Mouse (Mus musculus) liver, embryonic 11.5 days (tissue): Measurements from ENCODE around the gene Mier2. TPM values are rescaled to one million over a fixed set of nuclear protein-coding genes. Genes with fewer than 3 reads are reported as not detected.

Source experiments
- ATAC-seq: fragments of 200-750 bp; cut with Nextera tagmentation; replicated peaks from 2 replicates; pipeline ENCODE4 v1.8.0; 2017; ENCODE audit warnings: moderate number of reproducible peaks, mild to moderate bottlenecking, moderate TSS enrichment, moderate library complexity; ENCODE audit not compliant: low FRiP score
- DNase-seq: peaks from one replicate; pipeline ENCODE4 v3.0.0-alpha.2; 2017; ENCODE audit warnings: low spot score
- H3K27ac ChIP-seq: fragments of 300-500 bp; sonication (generic); 2 replicates; pipeline ENCODE4 v1.5.1; 2014; ENCODE audit warnings: mild to moderate bottlenecking, low read depth, low read length, control low read depth
- H3K27me3 ChIP-seq: fragments of 300-500 bp; sonication (generic); replicated peaks from 2 replicates; pipeline ENCODE4 v1.6.1; 2014; ENCODE audit warnings: low read length, mixed read lengths; ENCODE audit not compliant: control insufficient read depth, insufficient read depth
- H3K36me3 ChIP-seq: fragments of 300-500 bp; sonication (generic); 2 replicates; pipeline ENCODE4 v1.6.1; 2014; ENCODE audit warnings: mild to moderate bottlenecking, low read length, moderate library complexity, mixed read lengths; ENCODE audit not compliant: control insufficient read depth, insufficient read depth
- H3K4me1 ChIP-seq: fragments of 300-500 bp; sonication (generic); replicated peaks from 2 replicates; pipeline ENCODE4 v1.6.1; 2014; ENCODE audit warnings: low read length, mixed read lengths; ENCODE audit not compliant: control insufficient read depth, insufficient read depth
- H3K4me2 ChIP-seq: fragments of 300-500 bp; sonication (generic); 2 replicates; pipeline ENCODE4 v1.6.1; 2014; ENCODE audit warnings: mild to moderate bottlenecking, control low read depth, moderate library complexity
- H3K4me3 ChIP-seq: fragments of 300-500 bp; sonication (generic); 2 replicates; pipeline ENCODE4 v1.5.1; 2014; ENCODE audit warnings: low read depth, low read length, control low read depth
- H3K9ac ChIP-seq: fragments of 300-500 bp; sonication (generic); 2 replicates; pipeline ENCODE4 v1.6.1; 2014; ENCODE audit warnings: low read depth, low read length, control low read depth
- H3K9me3 ChIP-seq: fragments of 300-500 bp; sonication (generic); 2 replicates; pipeline ENCODE4 v1.6.1; 2016; ENCODE audit warnings: low read length, inconsistent platforms, mixed read lengths; ENCODE audit not compliant: control insufficient read depth
- WGBS: fragments of 180-500 bp; shearing (Covaris S2); extraction: QIAGEN DNeasy Blood & Tissue Kit; methylation state at CpG from one replicate; pipeline ENCODE4 v1.1.7; 2014; 5-methylcytosine and 5-hydroxymethylcytosine counted together
- polyA plus RNA-seq: library from polyadenylated mRNA; unstranded; fragments of >200 nt; fragmentation: Nextera tagmentation; extraction: Ambion mirVana; gene quantifications from 2 replicates; pipeline ENCODE4 v1.2.1, GENCODE M21; 2014

The Mier2 gene
- polyA plus RNA-seq, 1 experiment from 2014 or later: 33.1 TPM

- Histone ChIP-seq H3K9me3 (no peaks in the 10 kb centered on the region), H3K4me1 (peaks cover 14% of the 10 kb centered on the region), H3K27me3 (no peaks in the 10 kb centered on the region), H3K4me3 (no peak overlapping the region), H3K9ac (no peak overlapping the region), H3K27ac (no peak overlapping the region), H3K4me2 (no peak overlapping the region), H3K36me3 (peaks cover 2% of the 10 kb centered on the region)
- no peak for ATAC-seq
- DNase-seq: no peak
- 84% methylated on average over 2 of the region's 2 CpGs for WGBS
These were observed 20.6 kb downstream of the Mier2 start for GRCm38 (mm10) chr10:79534426-79534825.

GRCm38 (mm10) chr10:79533126-79533911 is 21.7 kb downstream of the Mier2 start, which contains the start of gene Plpp2:
Gene Plpp2 (minus strand): TSS chr10:79533796.
- Histone ChIP-seq H3K9me3 (no peaks in the 10 kb centered on the region), H3K4me2 (peak within 1 kb of the TSS; percentile 84), H3K27ac (peak within 1 kb of the TSS; percentile 52)

GRCm38 (mm10) chr10:79532678-79533077 is 22.3 kb downstream of the Mier2 start:
- no peaks in the 10 kb centered on the region for H3K27me3 ChIP-seq
- H3K36me3 ChIP-seq: peaks cover 4% of the 10 kb centered on the region; the same call in 1 of the 2 replicates
- no peak for ATAC-seq
- peak overlapping the region; percentile 73 for H3K4me3 ChIP-seq
- no peaks in the 10 kb centered on the region for H3K9me3 ChIP-seq
- DNase-seq: peak; percentile 32
- peak overlapping the region; percentile 71 for H3K9ac ChIP-seq
- H3K27ac ChIP-seq: 0 out of 2 replicates have a peak overlapping the region, but pooled peaks have one; percentile 30
- H3K4me1 ChIP-seq: peaks cover 14% of the 10 kb centered on the region
- peak overlapping the region; percentile 84 for H3K4me2 ChIP-seq
- WGBS: 32% methylated on average over 3 of the region's 3 CpGs

More at GRCm38 (mm10) chr10:79533126-79533911, 21.7 kb downstream of the Mier2 start, which contains the start of gene Plpp2:
- H3K27me3 ChIP-seq: no peaks in the 10 kb centered on the region
- under 1% methylated on average over 52 of the region's 52 CpGs for WGBS
- DNase-seq: peak; percentile 87
- ATAC-seq: peak; percentile 84
- H3K9ac ChIP-seq: peak within 1 kb of the TSS; percentile 71
- H3K4me3 ChIP-seq: peak within 1 kb of the TSS; percentile 73
- H3K4me1 ChIP-seq: peaks cover 14% of the 10 kb centered on the region
- peaks cover 4% of the 10 kb centered on the region; the same call in 1 of the 2 replicates for H3K36me3 ChIP-seq

GRCm38 (mm10) chr10:79531593-79531992 is 23.4 kb downstream of the Mier2 start:
- ATAC-seq (no peak), DNase-seq (peak; percentile 28)
- Histone ChIP-seq H3K9me3 (no peaks in the 10 kb centered on the region), H3K27ac (no peak overlapping the region), H3K4me1 (peaks cover 14% of the 10 kb centered on the region), H3K4me3 (no peak overlapping the region), H3K9ac (no peak overlapping the region), H3K36me3 (peaks cover 4% of the 10 kb centered on the region; the same call in 1 of the 2 replicates), H3K4me2 (no peak overlapping the region), H3K27me3 (no peaks in the 10 kb centered on the region)
- WGBS: 89% methylated on average over 3 of the region's 3 CpGs

- no peak overlapping the region for H3K9ac ChIP-seq
- no peak overlapping the region for H3K27ac ChIP-seq
- no peak overlapping the region for H3K4me2 ChIP-seq
- H3K9me3 ChIP-seq: no peaks in the 10 kb centered on the region
- DNase-seq: no peak
- H3K27me3 ChIP-seq: no peaks in the 10 kb centered on the region
- H3K4me3 ChIP-seq: no peak overlapping the region
- no peak for ATAC-seq
- WGBS: 92% methylated on average over 13 of the region's 13 CpGs
- peaks cover 14% of the 10 kb centered on the region for H3K4me1 ChIP-seq
- H3K36me3 ChIP-seq: peaks cover 4% of the 10 kb centered on the region; the same call in 1 of the 2 replicates
These were observed 24.3 kb downstream of the Mier2 start for GRCm38 (mm10) chr10:79530721-79531120.

GRCm38 (mm10) chr10:79530241-79530640 is 24.8 kb downstream of the Mier2 start:
- no peak overlapping the region for H3K9ac ChIP-seq
- H3K27me3 ChIP-seq: no peaks in the 10 kb centered on the region
- 73% methylated on average over 8 of the region's 8 CpGs for WGBS
- peaks cover 14% of the 10 kb centered on the region for H3K4me1 ChIP-seq
- no peak for ATAC-seq
- no peak overlapping the region for H3K27ac ChIP-seq
- H3K36me3 ChIP-seq: peaks cover 4% of the 10 kb centered on the region; the same call in 1 of the 2 replicates
- H3K4me3 ChIP-seq: no peak overlapping the region
- peak; percentile 23 for DNase-seq
- no peak overlapping the region for H3K4me2 ChIP-seq
- no peaks in the 10 kb centered on the region for H3K9me3 ChIP-seq

- WGBS: 70% methylated on average over 3 of the region's 3 CpGs
- ATAC-seq: no peak
These were observed 26.9 kb downstream of the Mier2 start for GRCm38 (mm10) chr10:79528081-79528480.

GRCm38 (mm10) chr10:79527453-79527845 is 27.6 kb downstream of the Mier2 start:
- DNase-seq: no peak

More at GRCm38 (mm10) chr10:79528081-79528480, 26.9 kb downstream of the Mier2 start:
- H3K36me3 ChIP-seq: peaks cover 4% of the 10 kb centered on the region; the same call in 1 of the 2 replicates
- no peak overlapping the region for H3K4me2 ChIP-seq
- no peaks in the 10 kb centered on the region for H3K9me3 ChIP-seq
- H3K27me3 ChIP-seq: no peaks in the 10 kb centered on the region
- no peak overlapping the region for H3K27ac ChIP-seq
- H3K9ac ChIP-seq: no peak overlapping the region
- no peak overlapping the region for H3K4me3 ChIP-seq
- DNase-seq: no peak
- H3K4me1 ChIP-seq: peaks cover 8% of the 10 kb centered on the region; the same call in 1 of the 2 replicates

More at GRCm38 (mm10) chr10:79527453-79527845, 27.6 kb downstream of the Mier2 start:
- ATAC-seq: no peak
- H3K4me3 ChIP-seq: no peak overlapping the region
- H3K9me3 ChIP-seq: no peaks in the 10 kb centered on the region
- peaks cover 4% of the 10 kb centered on the region; the same call in 1 of the 2 replicates for H3K36me3 ChIP-seq
- H3K27me3 ChIP-seq: no peaks in the 10 kb centered on the region
- H3K9ac ChIP-seq: no peak overlapping the region
- H3K27ac ChIP-seq: no peak overlapping the region
- no peak overlapping the region for H3K4me2 ChIP-seq
- H3K4me1 ChIP-seq: 0 out of 2 replicates have a peak, but pooled peaks cover 4% of the 10 kb centered on the region
- WGBS: 83% methylated on average over 6 of the region's 6 CpGs
